Mouse (Mus musculus) limb, embryonic 14.5 days (tissue): Measurements from ENCODE around the gene Cir1. TPM values are rescaled to one million over a fixed set of nuclear protein-coding genes. Genes with fewer than 3 reads are reported as not detected.

Source experiments
- ATAC-seq: fragments of 200-750 bp; cut with Nextera tagmentation; 2 replicates; pipeline ENCODE4 v1.8.0; 2017; ENCODE audit warnings: low read depth, moderate number of reproducible peaks, moderate TSS enrichment; ENCODE audit not compliant: low FRiP score
- DNase-seq: peaks from one replicate; pipeline ENCODE4 v3.0.0-alpha.2; 2015; ENCODE audit warnings: low spot score
- H3K27ac ChIP-seq: fragments of 300-500 bp; sonication (generic); replicated peaks from 2 replicates; pipeline ENCODE4 v1.5.1; 2014; ENCODE audit warnings: low read depth, mild to moderate bottlenecking, low read length, moderate library complexity, mixed read lengths
- H3K27me3 ChIP-seq: fragments of 300-500 bp; sonication (generic); 2 replicates; pipeline ENCODE4 v1.6.1; 2014; ENCODE audit warnings: low read length, mixed read lengths; ENCODE audit not compliant: control insufficient read depth, insufficient read depth
- H3K36me3 ChIP-seq: fragments of 300-500 bp; sonication (generic); 2 replicates; pipeline ENCODE4 v1.6.1; 2014; ENCODE audit warnings: mild to moderate bottlenecking, low read length, moderate library complexity, mixed read lengths; ENCODE audit not compliant: control insufficient read depth, insufficient read depth
- H3K4me1 ChIP-seq: fragments of 300-500 bp; sonication (generic); 2 replicates; pipeline ENCODE4 v1.6.1; 2014; ENCODE audit warnings: antibody characterized with exemption, low read length, mixed read lengths; ENCODE audit not compliant: control insufficient read depth, insufficient read depth
- H3K4me2 ChIP-seq: fragments of 300-500 bp; sonication (generic); replicated peaks from 2 replicates; pipeline ENCODE4 v1.6.1; 2014; ENCODE audit warnings: low read depth, mild to moderate bottlenecking, low read length, moderate library complexity; ENCODE audit not compliant: severe bottlenecking
- H3K4me3 ChIP-seq: fragments of 300-500 bp; sonication (generic); replicated peaks from 2 replicates; pipeline ENCODE4 v1.5.1; 2014; ENCODE audit warnings: low read length
- H3K9ac ChIP-seq: fragments of 300-500 bp; sonication (generic); 2 replicates; pipeline ENCODE4 v1.6.1; 2014; ENCODE audit warnings: mild to moderate bottlenecking, low read depth, low read length, moderate library complexity; ENCODE audit not compliant: severe bottlenecking
- H3K9me3 ChIP-seq: fragments of 300-500 bp; sonication (generic); 2 replicates; pipeline ENCODE4 v1.6.1; 2016; ENCODE audit warnings: low read length; ENCODE audit not compliant: control insufficient read depth
- POLR2A ChIP-seq: fragments of 200-500 bp; IDR thresholded peaks from 2 replicates; pipeline ENCODE4 v1.8.0; 2012; ENCODE audit warnings: inconsistent platforms, mild to moderate bottlenecking, moderate library complexity, borderline replicate concordance; ENCODE audit not compliant: insufficient read depth, insufficient read length; ENCODE audit errors: extremely low read depth
- WGBS: fragments of 180-500 bp; shearing (Covaris S2); extraction: QIAGEN DNeasy Blood & Tissue Kit; methylation state at CpG from one replicate; pipeline ENCODE4 v1.1.7; 2014; 5-methylcytosine and 5-hydroxymethylcytosine counted together
- polyA plus RNA-seq, 2 experiments: library from polyadenylated mRNA; depleted of rRNA in 1 of 2; stranded (reverse) in 1 of 2; unstranded in 1 of 2; fragments of >200 nt; fragmentation: Nextera tagmentation in 1 of 2; extraction: Ambion mirVana in 1 of 2; gene quantifications; 2 replicates each; pipeline versions ENCODE4 v1.2.1 to v1.2.3; 2012 to 2014

The Cir1 gene
- polyA plus RNA-seq, 2 experiments: 22.1 to 25.2 TPM

DNA sequence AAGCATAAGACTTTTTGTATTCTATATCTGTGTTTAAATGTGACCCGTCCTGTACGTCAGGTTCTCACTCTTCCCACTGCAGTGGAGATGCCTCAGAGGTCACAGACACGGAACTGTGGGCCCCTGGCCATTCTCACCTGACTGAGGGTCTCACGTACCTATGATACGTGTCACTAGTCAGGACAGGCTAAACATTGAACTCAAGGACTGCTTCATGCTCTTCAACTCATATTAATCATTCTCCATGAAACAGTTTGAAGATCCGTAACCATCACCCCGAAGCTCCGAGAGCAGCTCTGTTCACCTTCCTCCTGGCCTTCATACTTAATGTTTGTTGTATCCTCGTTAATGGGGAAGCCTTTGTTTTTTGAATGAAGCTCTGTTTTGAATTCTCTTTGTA is 4.9 kb upstream of the Cir1 start:
- Histone ChIP-seq H3K27ac (no peak overlapping the region), H3K27me3 (no peaks in the 10 kb centered on the region), H3K9ac (no peak overlapping the region), H3K4me2 (no peak overlapping the region), H3K4me1 (peaks cover 2% of the 10 kb centered on the region; the same call in 1 of the 2 replicates), H3K36me3 (0 out of 2 replicates have a peak, but pooled peaks cover 7% of the 10 kb centered on the region), H3K9me3 (no peaks in the 10 kb centered on the region), H3K4me3 (no peak overlapping the region)
- DNase-seq: no peak
- 92% methylated on average over 9 of the region's 9 CpGs for WGBS
- no peak for TF ChIP-seq POLR2A
- no peak for ATAC-seq

DNA sequence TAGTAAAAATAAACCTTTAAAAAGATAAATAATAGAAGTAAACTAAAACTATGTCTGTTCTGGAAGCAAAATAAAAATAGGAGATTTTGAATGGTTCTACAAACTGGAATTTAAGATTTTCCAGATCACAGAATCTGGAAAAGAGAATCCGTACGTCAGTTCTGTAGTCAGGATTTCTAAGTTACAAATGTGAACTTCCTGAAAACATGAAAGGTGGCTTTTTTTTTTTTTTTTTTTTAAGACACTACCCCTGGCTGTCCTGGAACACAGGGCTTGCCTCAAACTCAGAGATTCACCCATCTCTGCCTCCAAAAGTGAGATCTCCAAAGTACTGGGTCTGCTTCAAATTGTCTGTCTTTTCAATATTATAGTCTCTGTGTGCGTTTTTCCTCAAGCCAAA is 1.8 kb upstream of the Cir1 start:
- no peak overlapping the region for H3K4me2 ChIP-seq
- H3K27me3 ChIP-seq: no peaks in the 10 kb centered on the region
- no peak overlapping the region for H3K27ac ChIP-seq
- H3K9ac ChIP-seq: no peak overlapping the region
- peaks cover 9% of the 10 kb centered on the region; the same call in 1 of the 2 replicates for H3K4me1 ChIP-seq
- WGBS: 91% methylated on average over 3 of the region's 3 CpGs
- H3K36me3 ChIP-seq: peaks cover 15% of the 10 kb centered on the region; the same call in 1 of the 2 replicates
- no peak for DNase-seq
- H3K9me3 ChIP-seq: no peaks in the 10 kb centered on the region
- no peak overlapping the region for H3K4me3 ChIP-seq
- ATAC-seq: no peak
- no peak for TF ChIP-seq POLR2A

DNA sequence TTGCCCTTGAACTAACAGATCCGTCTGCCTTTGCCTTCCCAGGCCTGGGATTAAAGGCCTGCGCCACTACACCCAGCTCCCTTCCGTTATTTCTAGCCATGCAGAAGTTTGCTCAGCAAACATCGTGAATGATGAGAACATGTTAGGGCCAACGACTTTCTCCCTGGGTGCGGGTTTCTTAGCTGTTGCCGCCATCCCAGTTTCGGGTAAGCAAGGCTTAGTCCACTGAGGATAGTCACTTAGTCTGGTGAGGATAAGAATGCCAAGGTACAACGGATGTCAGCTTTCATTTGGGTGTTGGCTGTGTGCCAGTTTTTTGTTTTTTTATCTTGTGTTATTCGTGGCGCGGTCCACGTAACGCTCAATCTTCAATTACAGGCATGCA is 608 bp upstream of the Cir1 start:
- DNase-seq (peak; percentile 13), ATAC-seq (peak; percentile 30; the same call in 1 of the 2 replicates)
- Histone ChIP-seq H3K27ac (peak overlapping the region; percentile 85), H3K36me3 (peaks cover 18% of the 10 kb centered on the region), H3K27me3 (no peaks in the 10 kb centered on the region), H3K4me2 (peak overlapping the region; percentile 55), H3K4me3 (peak overlapping the region; percentile 74), H3K9me3 (no peaks in the 10 kb centered on the region), H3K4me1 (peaks cover 9% of the 10 kb centered on the region; the same call in 1 of the 2 replicates), H3K9ac (peak overlapping the region; percentile 71)
- TF ChIP-seq POLR2A: no peak
- 41% methylated on average over 14 of the region's 14 CpGs for WGBS

GRCm38 (mm10) chr2:73306006-73306405 is 6.5 kb downstream of the Cir1 start:
- Histone ChIP-seq H3K9me3 (no peaks in the 10 kb centered on the region), H3K4me1 (0 out of 2 replicates have a peak, but pooled peaks cover 2% of the 10 kb centered on the region), H3K27ac (no peak overlapping the region), H3K27me3 (no peaks in the 10 kb centered on the region), H3K4me2 (no peak overlapping the region), H3K36me3 (peaks cover 71% of the 10 kb centered on the region), H3K4me3 (no peak overlapping the region), H3K9ac (no peak overlapping the region)
- ATAC-seq (no peak), DNase-seq (no peak)
- TF ChIP-seq POLR2A: no peak
- 85% methylated on average over 7 of the region's 7 CpGs for whole genome bisulfite sequencing

GRCm38 (mm10) chr2:73304506-73304905 is 8.0 kb downstream of the Cir1 start:
- Histone ChIP-seq H3K36me3 (peaks cover 72% of the 10 kb centered on the region), H3K27ac (no peak overlapping the region), H3K4me1 (no peaks in the 10 kb centered on the region), H3K4me2 (no peak overlapping the region), H3K27me3 (no peaks in the 10 kb centered on the region), H3K4me3 (no peak overlapping the region), H3K9me3 (no peaks in the 10 kb centered on the region), H3K9ac (no peak overlapping the region)
- WGBS: 91% methylated on average over 5 of the region's 5 CpGs
- no peak for TF ChIP-seq POLR2A
- ATAC-seq (no peak), DNase-seq (no peak)

GRCm38 (mm10) chr2:73302722-73303121 is 9.8 kb downstream of the Cir1 start:
- TF ChIP-seq POLR2A: no peak
- DNase-seq: no peak
- Histone ChIP-seq H3K27ac (no peak overlapping the region), H3K27me3 (no peaks in the 10 kb centered on the region), H3K9me3 (no peaks in the 10 kb centered on the region), H3K4me3 (no peak overlapping the region), H3K36me3 (peaks cover 64% of the 10 kb centered on the region), H3K4me1 (no peaks in the 10 kb centered on the region), H3K9ac (no peak overlapping the region), H3K4me2 (no peak overlapping the region)
- WGBS: 95% methylated on average over 9 of the region's 9 CpGs
- ATAC-seq: no peak
